Mouse (Mus musculus) ES-CJ7 (cell line): ENCODE results near the gene Gm14147.
"Not testable (repeated sequence)": the region's sequence is repeated elsewhere in the genome, so short reads cannot be mapped to it uniquely, and the experiment has no call there.

Experiments
- DNase-seq: peaks from one replicate; pipeline ENCODE4 v3.0.0; 2011; ENCODE audit warnings: low read depth, low spot score

Gene Gm14147

DNA sequence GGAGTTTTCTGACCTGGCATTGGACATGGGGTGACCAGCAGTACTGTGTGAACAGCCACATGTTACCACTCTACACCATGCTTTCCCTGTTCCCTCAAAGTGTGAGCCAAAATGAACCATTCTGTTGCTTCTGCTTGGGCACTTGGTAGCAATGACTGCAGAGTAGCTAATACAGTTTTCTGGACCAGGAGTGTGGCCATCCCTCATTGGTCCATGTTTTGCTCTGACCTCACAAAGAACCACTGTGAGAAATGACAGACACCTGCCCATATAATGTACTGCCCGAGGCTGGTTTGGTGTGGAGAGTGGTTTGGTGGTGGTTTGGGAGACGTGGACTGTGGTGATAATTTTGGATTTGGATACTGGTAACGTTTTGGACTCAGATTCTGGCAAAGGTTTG, at the start of gene Gm14147:
Gm14147 (plus strand) TSS at position 301 of the 400 bp plus-strand sequence.
- not testable (repeated sequence) for DNase-seq

- DNase-seq, result no peak
Measured at GRCm38 (mm10) chr2:151056637-151057036, 41.4 kb upstream of the Gm14147 start.

- DNase-seq, result not testable (repeated sequence)
Measured at GRCm38 (mm10) chr2:151092250-151092649, 5.8 kb upstream of the Gm14147 start, which contains the start of gene Gm14151. TSS of gene Gm14151 (minus strand) at chr2:151092350.
